Mouse (Mus musculus): Measurements from ENCODE around the gene Pfas. TPM values are rescaled to one million over a fixed set of nuclear protein-coding genes. Genes with fewer than 3 reads are reported as not detected.
"Not testable (repeated sequence)": the region's sequence is repeated elsewhere in the genome, so short reads cannot be mapped to it uniquely, and the experiment has no call there.

Pfas gene
- polyA plus RNA-seq, 2 experiments, result 22.0 to 27.0 TPM

DNA sequence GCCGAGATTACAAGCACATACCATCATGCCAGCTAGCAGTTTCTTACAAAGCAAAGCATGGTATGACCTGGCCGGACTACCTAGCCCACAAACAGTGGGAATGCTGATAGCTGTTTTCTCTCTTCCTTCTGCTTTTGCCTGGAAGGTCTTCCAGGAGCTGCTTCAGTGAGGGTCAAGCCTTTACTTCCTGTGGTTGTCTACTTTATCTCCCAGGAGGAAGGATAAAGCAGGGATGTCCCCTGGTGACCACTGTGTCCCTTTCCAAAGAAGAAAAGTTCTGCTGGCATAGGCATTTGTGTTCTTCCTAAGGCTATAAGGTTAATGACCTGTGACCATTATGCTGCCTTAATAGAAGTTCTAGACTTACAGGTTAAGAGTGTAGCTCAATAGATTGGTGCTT is 44.9 kb downstream of the Pfas start:
- Histone ChIP-seq H3K36me3 (ENCODE audit: control insufficient read depth, insufficient read depth, low read length) (no peaks in the 10 kb centered on the region), H3K27ac (replicated peaks; ENCODE audit: low read depth, low read length) (no peak overlapping the region), H3K4me2 (replicated peaks; ENCODE audit: low read depth, low read length, severe bottlenecking) (no peak overlapping the region), H3K27me3 (ENCODE audit: control insufficient read depth, insufficient read depth, low read length) (no peaks in the 10 kb centered on the region), H3K4me1 (ENCODE audit: control insufficient read depth, insufficient read depth, low read length) (peaks cover 2% of the 10 kb centered on the region), H3K9ac (ENCODE audit: low read depth, low read length, severe bottlenecking) (no peak overlapping the region), H3K4me3 (replicated peaks; ENCODE audit: low read length) (no peak overlapping the region), H3K9me3 (ENCODE audit: control insufficient read depth, low read length) (no peaks in the 10 kb centered on the region)
- no peak for TF ChIP-seq POLR2A (IDR thresholded peaks at IDR 0.05; ENCODE audit: borderline replicate concordance, extremely low read depth, insufficient read depth, insufficient read length)
- no peak for ATAC-seq (ENCODE audit: low FRiP score, low read depth)
- DNase-seq (ENCODE audit: low spot score), result no peak
- WGBS, result 82% methylated on average over 2 of the region's 2 CpGs

DNA sequence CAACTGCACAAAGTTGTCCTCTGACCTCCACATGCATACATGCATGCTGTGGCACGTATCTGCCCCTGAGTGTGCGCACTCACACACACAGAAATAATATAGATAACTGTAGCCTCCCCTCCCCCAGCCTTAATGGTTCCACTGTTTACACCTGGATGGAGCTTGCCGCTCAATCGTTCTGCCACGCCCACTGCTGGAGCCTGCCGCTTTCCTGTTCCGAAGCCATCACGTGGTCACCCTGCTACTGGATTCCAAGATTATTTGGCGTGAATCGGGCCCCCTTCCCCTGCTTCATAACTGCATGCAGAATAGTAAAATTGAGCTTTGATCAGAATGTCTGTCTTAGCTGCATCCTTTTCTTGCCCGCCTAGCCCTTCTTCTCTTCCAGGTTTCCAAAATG is 46.1 kb downstream of the Pfas start:
- not testable (repeated sequence) for H3K4me2 ChIP-seq (replicated peaks; ENCODE audit: low read depth, low read length, severe bottlenecking); ATAC-seq (ENCODE audit: low FRiP score, low read depth); DNase-seq (ENCODE audit: low spot score); H3K4me3 ChIP-seq (replicated peaks; ENCODE audit: low read length); H3K27me3 ChIP-seq (ENCODE audit: control insufficient read depth, insufficient read depth, low read length); H3K9me3 ChIP-seq (ENCODE audit: control insufficient read depth, low read length); H3K4me1 ChIP-seq (ENCODE audit: control insufficient read depth, insufficient read depth, low read length); H3K36me3 ChIP-seq (ENCODE audit: control insufficient read depth, insufficient read depth, low read length); H3K27ac ChIP-seq (replicated peaks; ENCODE audit: low read depth, low read length); H3K9ac ChIP-seq (ENCODE audit: low read depth, low read length, severe bottlenecking)
- 17% methylated on average over 11 of the region's 11 CpGs for WGBS

DNA sequence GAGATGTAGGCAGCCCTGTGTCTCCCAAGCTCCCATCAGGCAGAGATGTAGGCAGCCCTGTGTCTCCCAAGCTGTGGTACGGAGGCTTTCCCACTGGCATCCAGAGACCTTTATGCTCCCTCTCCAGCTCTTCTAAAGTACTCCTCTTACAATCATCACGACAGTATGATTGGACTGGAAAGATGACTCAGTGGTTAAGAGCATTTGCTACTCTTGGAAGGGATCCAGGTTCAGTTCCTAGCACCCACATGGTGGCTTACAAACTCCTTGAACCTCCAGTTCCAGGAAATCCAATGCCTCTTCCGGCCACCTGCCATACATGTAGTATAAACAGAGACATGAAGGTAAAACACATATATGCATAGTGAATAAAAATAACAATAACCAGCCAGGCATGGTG is 46.7 kb downstream of the Pfas start:
- TF ChIP-seq POLR2A (IDR thresholded peaks at IDR 0.05; ENCODE audit: borderline replicate concordance, extremely low read depth, insufficient read depth, insufficient read length), result no peak
- Histone ChIP-seq H3K9ac (ENCODE audit: low read depth, low read length, severe bottlenecking) (no peak overlapping the region), H3K27me3 (ENCODE audit: control insufficient read depth, insufficient read depth, low read length) (no peaks in the 10 kb centered on the region), H3K36me3 (ENCODE audit: control insufficient read depth, insufficient read depth, low read length) (no peaks in the 10 kb centered on the region), H3K9me3 (ENCODE audit: control insufficient read depth, low read length) (no peaks in the 10 kb centered on the region), H3K4me1 (ENCODE audit: control insufficient read depth, insufficient read depth, low read length) (peaks cover 5% of the 10 kb centered on the region; the same call in 1 of the 2 replicates), H3K4me2 (replicated peaks; ENCODE audit: low read depth, low read length, severe bottlenecking) (no peak overlapping the region), H3K27ac (replicated peaks; ENCODE audit: low read depth, low read length) (no peak overlapping the region), H3K4me3 (replicated peaks; ENCODE audit: low read length) (no peak overlapping the region)
- ATAC-seq (ENCODE audit: low FRiP score, low read depth) (no peak), DNase-seq (ENCODE audit: low spot score) (no peak)
- 74% methylated on average over 3 of the region's 3 CpGs for WGBS

DNA sequence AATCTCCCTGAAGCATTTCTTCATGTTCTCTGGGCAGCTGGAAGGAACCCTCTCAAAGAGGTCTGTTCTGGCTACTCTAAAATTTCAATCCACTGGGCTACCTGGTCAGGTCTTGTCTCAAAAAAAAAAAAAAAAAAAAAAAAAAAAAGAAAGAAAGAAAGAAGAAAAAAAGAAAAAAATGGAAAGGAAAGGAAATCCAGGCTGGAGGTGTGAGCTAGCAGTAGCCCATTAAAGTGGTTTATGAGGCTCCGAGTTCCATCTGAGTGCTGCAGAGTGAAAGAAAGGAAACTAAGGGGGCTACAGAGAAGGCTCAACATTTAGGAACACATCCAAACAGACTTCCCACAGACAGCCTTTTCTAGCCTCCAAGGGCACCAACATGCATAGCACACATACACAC is 50.3 kb downstream of the Pfas start:
- Histone ChIP-seq H3K27me3 (ENCODE audit: control insufficient read depth, insufficient read depth, low read length) (peaks cover 18% of the 10 kb centered on the region), H3K4me1 (ENCODE audit: control insufficient read depth, insufficient read depth, low read length) (peaks cover 11% of the 10 kb centered on the region; the same call in 1 of the 2 replicates), H3K4me2 (replicated peaks; ENCODE audit: low read depth, low read length, severe bottlenecking) (no peak overlapping the region), H3K9ac (ENCODE audit: low read depth, low read length, severe bottlenecking) (no peak overlapping the region), H3K4me3 (replicated peaks; ENCODE audit: low read length) (no peak overlapping the region), H3K9me3 (ENCODE audit: control insufficient read depth, low read length) (no peaks in the 10 kb centered on the region), H3K36me3 (ENCODE audit: control insufficient read depth, insufficient read depth, low read length) (no peaks in the 10 kb centered on the region), H3K27ac (replicated peaks; ENCODE audit: low read depth, low read length) (no peak overlapping the region)
- ATAC-seq (ENCODE audit: low FRiP score, low read depth) (no peak), DNase-seq (ENCODE audit: low spot score) (no peak)
- WGBS, result 46% methylated on average over 1 of the region's 1 CpGs
- TF ChIP-seq POLR2A (IDR thresholded peaks at IDR 0.05; ENCODE audit: borderline replicate concordance, extremely low read depth, insufficient read depth, insufficient read length), result no peak

DNA sequence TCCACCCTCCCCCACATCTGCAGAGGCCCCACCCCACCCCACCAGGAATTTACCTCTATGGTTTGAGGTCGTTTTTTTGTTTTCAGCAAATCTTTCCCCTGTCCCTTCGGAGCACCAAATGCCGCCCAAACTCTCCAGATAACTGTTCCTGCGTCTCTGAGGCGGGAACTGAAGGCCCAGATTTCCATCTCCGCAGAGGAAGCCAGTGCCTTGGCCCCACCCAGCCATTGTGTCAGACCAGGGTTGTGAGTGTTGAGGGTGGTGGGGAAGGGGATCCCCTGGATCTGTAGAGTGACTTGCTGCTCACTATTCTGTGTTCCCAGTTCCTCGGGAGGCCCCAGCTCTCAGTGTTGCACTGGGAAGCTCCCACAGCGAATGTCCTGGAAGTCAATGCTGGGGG is 51.0 kb downstream of the Pfas start, which contains the start of gene Arhgef15:
Gene Arhgef15, minus strand, starts transcription at position 173 of the 400 bp plus-strand sequence.
- Histone ChIP-seq H3K36me3 (ENCODE audit: control insufficient read depth, insufficient read depth, low read length) (no peaks in the 10 kb centered on the region), H3K9ac (ENCODE audit: low read depth, low read length, severe bottlenecking) (peak within 1 kb of the TSS; percentile 12; the same call in 1 of the 2 replicates), H3K4me3 (replicated peaks; ENCODE audit: low read length) (peak within 1 kb of the TSS; percentile 8; the same call in 1 of the 2 replicates), H3K27ac (replicated peaks; ENCODE audit: low read depth, low read length) (no peak within 1 kb of the TSS), H3K4me1 (ENCODE audit: control insufficient read depth, insufficient read depth, low read length) (peaks cover 11% of the 10 kb centered on the region; the same call in 1 of the 2 replicates), H3K9me3 (ENCODE audit: control insufficient read depth, low read length) (no peaks in the 10 kb centered on the region), H3K4me2 (replicated peaks; ENCODE audit: low read depth, low read length, severe bottlenecking) (0 out of 2 replicates have a peak within 1 kb of the TSS, but pooled peaks have one; percentile 4), H3K27me3 (ENCODE audit: control insufficient read depth, insufficient read depth, low read length) (peaks cover 19% of the 10 kb centered on the region)
- ATAC-seq (ENCODE audit: low FRiP score, low read depth) (no peak), DNase-seq (ENCODE audit: low spot score) (no peak)
- WGBS, result 39% methylated on average over 8 of the region's 8 CpGs
- no peak for TF ChIP-seq POLR2A (IDR thresholded peaks at IDR 0.05; ENCODE audit: borderline replicate concordance, extremely low read depth, insufficient read depth, insufficient read length)

DNA sequence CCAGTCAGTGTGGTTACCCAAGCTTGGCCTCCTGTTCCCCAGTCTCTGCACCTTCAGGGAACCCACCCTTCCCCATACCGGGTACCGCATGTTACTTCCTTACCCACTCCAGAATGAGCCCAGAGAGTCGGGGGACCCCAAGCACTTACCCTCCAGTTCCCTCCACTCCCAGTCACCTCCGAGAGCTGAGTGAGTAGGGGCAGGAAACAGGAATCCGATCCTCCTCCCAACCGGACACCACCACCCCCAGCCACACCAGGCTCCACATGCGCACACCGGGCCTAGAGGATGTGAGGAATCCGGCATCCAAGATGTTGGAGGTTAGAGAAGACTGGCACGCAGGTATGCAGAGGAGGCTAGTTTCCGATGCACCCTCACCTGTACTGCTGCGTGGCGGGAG is 51.6 kb downstream of the Pfas start:
- H3K27ac ChIP-seq (replicated peaks; ENCODE audit: low read depth, low read length), result no peak overlapping the region
- no peak for TF ChIP-seq POLR2A (IDR thresholded peaks at IDR 0.05; ENCODE audit: borderline replicate concordance, extremely low read depth, insufficient read depth, insufficient read length)
- ATAC-seq (ENCODE audit: low FRiP score, low read depth) (no peak), DNase-seq (ENCODE audit: low spot score) (no peak)
- H3K9ac ChIP-seq (ENCODE audit: low read depth, low read length, severe bottlenecking), result peak overlapping the region; percentile 12; the same call in 1 of the 2 replicates
- peak overlapping the region; percentile 8; the same call in 1 of the 2 replicates for H3K4me3 ChIP-seq (replicated peaks; ENCODE audit: low read length)
- H3K9me3 ChIP-seq (ENCODE audit: control insufficient read depth, low read length), result no peaks in the 10 kb centered on the region
- peaks cover 11% of the 10 kb centered on the region; the same call in 1 of the 2 replicates for H3K4me1 ChIP-seq (ENCODE audit: control insufficient read depth, insufficient read depth, low read length)
- H3K4me2 ChIP-seq (replicated peaks; ENCODE audit: low read depth, low read length, severe bottlenecking), result 0 out of 2 replicates have a peak overlapping the region, but pooled peaks have one; percentile 4
- WGBS, result 27% methylated on average over 13 of the region's 13 CpGs
- no peaks in the 10 kb centered on the region for H3K36me3 ChIP-seq (ENCODE audit: control insufficient read depth, insufficient read depth, low read length)
- peaks cover 19% of the 10 kb centered on the region for H3K27me3 ChIP-seq (ENCODE audit: control insufficient read depth, insufficient read depth, low read length)

Data from limb, embryonic 14.5 days (tissue).